Mouse (Mus musculus): ENCODE results near the gene Lep. TPM values are rescaled to one million over a fixed set of nuclear protein-coding genes. Genes with fewer than 3 reads are reported as not detected.
A peak's percentile ranks its signal among the peaks of the same experiment; 100 is the strongest.

Lep gene
- not detected in 2 replicates for polyA plus RNA-seq (2015; fragmentation: Nextera tagmentation; extraction: Ambion mirVana)

- Histone ChIP-seq H3K27me3 (replicated peaks) (no peaks in the 10 kb centered on the region), H3K9me3 (no peaks in the 10 kb centered on the region), H3K4me3 (no peak within 1 kb of the TSS), H3K4me1 (no peaks in the 10 kb centered on the region), H3K4me2 (no peak within 1 kb of the TSS), H3K27ac (no peak within 1 kb of the TSS), H3K9ac (no peak within 1 kb of the TSS), H3K36me3 (replicated peaks) (no peaks in the 10 kb centered on the region)
- whole genome bisulfite sequencing = 77% methylated on average over 28 of the region's 28 CpGs
- ATAC-seq (replicated peaks) = no peak
Observed at GRCm38 (mm10) chr6:29059846-29060685, at the start of gene Lep. Gene Lep, plus strand, starts transcription at chr6:29060220.

GRCm38 (mm10) chr6:29011651-29012050 lies 48.4 kb upstream of the Lep start:
- H3K4me3 ChIP-seq = no peak overlapping the region
- no peaks in the 10 kb centered on the region for H3K36me3 ChIP-seq (replicated peaks)
- no peak for ATAC-seq (replicated peaks)
- no peak overlapping the region for H3K9ac ChIP-seq
- H3K4me2 ChIP-seq = no peak overlapping the region
- H3K4me1 ChIP-seq = peaks cover 4% of the 10 kb centered on the region
- H3K27me3 ChIP-seq (replicated peaks) = no peaks in the 10 kb centered on the region
- no peaks in the 10 kb centered on the region for H3K9me3 ChIP-seq
- 89% methylated on average over 5 of the region's 5 CpGs for WGBS
- no peak overlapping the region for H3K27ac ChIP-seq

GRCm38 (mm10) chr6:29013216-29013615 lies 46.8 kb upstream of the Lep start:
- Histone ChIP-seq H3K4me3 (no peak overlapping the region), H3K9me3 (no peaks in the 10 kb centered on the region), H3K9ac (no peak overlapping the region), H3K36me3 (replicated peaks) (no peaks in the 10 kb centered on the region), H3K27ac (no peak overlapping the region), H3K27me3 (replicated peaks) (0 out of 2 replicates have a peak, but pooled peaks cover under 1% of the 10 kb centered on the region), H3K4me2 (no peak overlapping the region), H3K4me1 (peaks cover 15% of the 10 kb centered on the region)
- WGBS = 93% methylated on average over 6 of the region's 6 CpGs
- no peak for ATAC-seq (replicated peaks)

- Histone ChIP-seq H3K9ac (0 out of 2 replicates have a peak overlapping the region, but pooled peaks have one; percentile 2), H3K27ac (no peak overlapping the region), H3K9me3 (no peaks in the 10 kb centered on the region), H3K27me3 (replicated peaks) (0 out of 2 replicates have a peak, but pooled peaks cover 2% of the 10 kb centered on the region), H3K4me2 (peak overlapping the region; percentile 61), H3K36me3 (replicated peaks) (no peaks in the 10 kb centered on the region), H3K4me3 (peak overlapping the region; percentile 28), H3K4me1 (peaks cover 15% of the 10 kb centered on the region)
- ATAC-seq (replicated peaks) = peak; percentile 63
- under 1% methylated on average over 16 of the region's 16 CpGs for WGBS
Observed at GRCm38 (mm10) chr6:29016891-29017412, 43.1 kb upstream of the Lep start.

GRCm38 (mm10) chr6:29019756-29020720 lies 40.0 kb upstream of the Lep start:
- H3K9ac ChIP-seq = no peak overlapping the region
- no peak for ATAC-seq (replicated peaks)
- 71% methylated on average over 18 of the region's 18 CpGs for WGBS
- peaks cover 21% of the 10 kb centered on the region for H3K4me1 ChIP-seq
- peaks cover 2% of the 10 kb centered on the region for H3K27me3 ChIP-seq (replicated peaks)
- H3K4me2 ChIP-seq = no peak overlapping the region
- H3K36me3 ChIP-seq (replicated peaks) = no peaks in the 10 kb centered on the region
- no peaks in the 10 kb centered on the region for H3K9me3 ChIP-seq
- H3K27ac ChIP-seq = no peak overlapping the region
- H3K4me3 ChIP-seq = no peak overlapping the region

GRCm38 (mm10) chr6:29020937-29021336 lies 39.1 kb upstream of the Lep start:
- no peak overlapping the region for H3K9ac ChIP-seq
- H3K4me3 ChIP-seq = no peak overlapping the region
- H3K4me2 ChIP-seq = no peak overlapping the region
- no peak overlapping the region for H3K27ac ChIP-seq
- WGBS = 83% methylated on average over 5 of the region's 5 CpGs
- peaks cover 7% of the 10 kb centered on the region for H3K27me3 ChIP-seq (replicated peaks)
- H3K9me3 ChIP-seq = no peaks in the 10 kb centered on the region
- H3K4me1 ChIP-seq = peaks cover 21% of the 10 kb centered on the region
- ATAC-seq (replicated peaks) = no peak
- H3K36me3 ChIP-seq (replicated peaks) = no peaks in the 10 kb centered on the region

GRCm38 (mm10) chr6:29021501-29021900 lies 38.5 kb upstream of the Lep start:
- Histone ChIP-seq H3K27me3 (replicated peaks) (peaks cover 7% of the 10 kb centered on the region), H3K9ac (no peak overlapping the region), H3K4me1 (peaks cover 19% of the 10 kb centered on the region), H3K36me3 (replicated peaks) (no peaks in the 10 kb centered on the region), H3K9me3 (no peaks in the 10 kb centered on the region), H3K4me3 (no peak overlapping the region), H3K27ac (no peak overlapping the region), H3K4me2 (no peak overlapping the region)
- ATAC-seq (replicated peaks) = no peak
- 58% methylated on average over 6 of the region's 6 CpGs for WGBS

- H3K36me3 ChIP-seq (replicated peaks) = no peaks in the 10 kb centered on the region
- ATAC-seq (replicated peaks) = no peak
- no peaks in the 10 kb centered on the region for H3K9me3 ChIP-seq
- WGBS = 76% methylated on average over 5 of the region's 5 CpGs
- H3K4me1 ChIP-seq = peaks cover 13% of the 10 kb centered on the region
- peaks cover 7% of the 10 kb centered on the region for H3K27me3 ChIP-seq (replicated peaks)
- H3K4me2 ChIP-seq = no peak overlapping the region
- H3K9ac ChIP-seq = no peak overlapping the region
- H3K4me3 ChIP-seq = no peak overlapping the region
- no peak overlapping the region for H3K27ac ChIP-seq
Observed at GRCm38 (mm10) chr6:29022115-29022514, 37.9 kb upstream of the Lep start.

GRCm38 (mm10) chr6:29023206-29023967 lies 36.6 kb upstream of the Lep start:
- no peak overlapping the region for H3K9ac ChIP-seq
- no peak overlapping the region for H3K27ac ChIP-seq
- H3K4me3 ChIP-seq = no peak overlapping the region
- peak; percentile 72 for ATAC-seq (replicated peaks)
- WGBS = 37% methylated on average over 18 of the region's 18 CpGs
- 0 out of 2 replicates have a peak overlapping the region, but pooled peaks have one; percentile 37 for H3K4me2 ChIP-seq
- H3K36me3 ChIP-seq (replicated peaks) = no peaks in the 10 kb centered on the region
- peaks cover 6% of the 10 kb centered on the region for H3K4me1 ChIP-seq
- peaks cover 5% of the 10 kb centered on the region for H3K27me3 ChIP-seq (replicated peaks)
- H3K9me3 ChIP-seq = no peaks in the 10 kb centered on the region

GRCm38 (mm10) chr6:29024000-29024417 lies 36.0 kb upstream of the Lep start:
- H3K4me2 ChIP-seq = peak overlapping the region; percentile 37
- H3K9ac ChIP-seq = no peak overlapping the region
- H3K4me1 ChIP-seq = peaks cover 6% of the 10 kb centered on the region
- peaks cover 5% of the 10 kb centered on the region for H3K27me3 ChIP-seq (replicated peaks)
- ATAC-seq (replicated peaks) = peak; percentile 67
- WGBS = 2% methylated on average over 16 of the region's 16 CpGs
- H3K36me3 ChIP-seq (replicated peaks) = no peaks in the 10 kb centered on the region
- no peak overlapping the region for H3K27ac ChIP-seq
- no peaks in the 10 kb centered on the region for H3K9me3 ChIP-seq
- H3K4me3 ChIP-seq = no peak overlapping the region

- no peak for ATAC-seq (replicated peaks)
- Histone ChIP-seq H3K4me3 (no peak overlapping the region), H3K36me3 (replicated peaks) (no peaks in the 10 kb centered on the region), H3K27ac (no peak overlapping the region), H3K9me3 (no peaks in the 10 kb centered on the region), H3K27me3 (replicated peaks) (peaks cover 5% of the 10 kb centered on the region), H3K4me2 (no peak overlapping the region), H3K4me1 (peaks cover 6% of the 10 kb centered on the region), H3K9ac (no peak overlapping the region)
- WGBS = 36% methylated on average over 12 of the region's 12 CpGs
Observed at GRCm38 (mm10) chr6:29025796-29026482, 34.1 kb upstream of the Lep start.
